Mouse (Mus musculus): ENCODE measurements around the gene Nampt. TPM values are rescaled to one million over a fixed set of nuclear protein-coding genes. Genes with fewer than 3 reads are reported as not detected.
A peak's percentile ranks its signal among the peaks of the same experiment; 100 is the strongest.

The Nampt gene
- polyA plus RNA-seq, 1 experiment from 2014 or later, result 32.3 TPM

DNA sequence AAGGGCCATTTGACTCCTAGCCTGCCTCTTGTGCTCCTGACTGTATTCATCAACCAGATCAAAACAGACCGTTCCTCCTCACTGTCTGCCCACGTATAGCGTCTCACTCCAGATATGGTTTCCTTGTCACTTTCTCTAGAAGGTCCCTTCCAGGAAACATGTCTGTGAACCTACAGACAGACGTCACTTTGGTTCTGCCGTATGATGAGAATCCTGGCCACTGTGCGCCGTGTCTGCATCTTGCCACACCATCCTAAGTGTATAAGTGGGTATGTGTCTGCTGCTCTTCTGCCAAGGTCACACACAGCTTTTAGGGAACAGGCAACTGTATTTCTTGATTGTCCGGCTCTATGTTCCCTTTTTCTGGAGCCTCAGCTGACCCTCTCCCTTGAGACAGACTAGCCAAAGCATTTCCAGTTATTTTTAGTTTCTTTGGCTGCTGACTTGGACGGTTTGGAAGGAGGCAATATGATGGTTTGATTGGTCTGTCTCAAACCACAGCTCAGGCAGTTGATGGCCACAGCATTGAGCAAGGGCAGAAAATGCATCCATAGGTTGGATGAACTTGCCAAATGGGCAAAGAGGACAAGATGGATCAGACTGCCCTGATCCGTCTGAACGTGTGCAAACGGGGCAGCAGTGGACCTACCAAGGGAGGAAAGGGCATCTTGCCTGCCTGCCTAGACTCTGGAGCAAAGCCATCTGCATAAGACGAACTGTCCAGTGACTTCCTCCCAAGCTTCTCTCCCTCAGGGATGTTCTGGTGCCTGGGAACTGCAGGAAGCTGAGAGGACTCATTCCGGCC, 37.6 kb downstream of the Nampt start:
- no peak overlapping the region for H3K4me2 ChIP-seq (ENCODE audit: low read length)
- H3K4me3 ChIP-seq (ENCODE audit: low read length), result no peak overlapping the region
- H3K9me3 ChIP-seq (ENCODE audit: control insufficient read depth, low read length), result no peaks in the 10 kb centered on the region
- no peak for ATAC-seq
- no peaks in the 10 kb centered on the region for H3K4me1 ChIP-seq (ENCODE audit: control insufficient read depth, insufficient read depth, low read depth, low read length)
- no peaks in the 10 kb centered on the region for H3K27me3 ChIP-seq (replicated peaks; ENCODE audit: control insufficient read depth, insufficient read depth, low read length)
- H3K9ac ChIP-seq (ENCODE audit: low read depth, low read length), result no peak overlapping the region
- peaks cover 3% of the 10 kb centered on the region; the same call in 1 of the 2 replicates for H3K36me3 ChIP-seq (ENCODE audit: control insufficient read depth, insufficient read depth, low read length)
- WGBS, result 86% methylated on average over 14 of the region's 14 CpGs
- no peak overlapping the region for H3K27ac ChIP-seq (ENCODE audit: low read depth, low read length)

DNA sequence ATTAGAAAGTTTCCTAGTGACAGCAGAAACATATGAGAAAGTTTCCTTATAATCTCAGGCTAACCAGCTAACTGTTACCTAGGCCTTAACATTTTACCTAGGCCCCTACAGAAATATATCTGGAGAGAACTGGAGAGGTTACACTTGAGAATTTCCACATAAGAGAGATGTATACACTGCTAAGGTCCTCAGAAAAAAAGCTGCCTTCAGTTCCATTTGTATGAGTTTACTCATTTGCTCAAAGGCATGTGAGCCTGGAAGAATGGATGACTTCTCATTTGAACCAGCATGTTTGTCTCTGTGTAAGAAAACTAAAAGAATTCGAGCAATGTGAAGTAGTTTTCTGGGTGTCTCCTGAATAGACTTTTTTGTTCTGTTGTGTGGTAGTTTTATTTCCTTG, 39.1 kb downstream of the Nampt start:
- WGBS, result 75% methylated on average over 1 of the region's 1 CpGs
- Histone ChIP-seq H3K4me2 (ENCODE audit: low read length) (no peak overlapping the region), H3K9me3 (ENCODE audit: control insufficient read depth, low read length) (no peaks in the 10 kb centered on the region), H3K27ac (ENCODE audit: low read depth, low read length) (no peak overlapping the region), H3K36me3 (ENCODE audit: control insufficient read depth, insufficient read depth, low read length) (peaks cover under 1% of the 10 kb centered on the region; the same call in 1 of the 2 replicates), H3K4me3 (ENCODE audit: low read length) (no peak overlapping the region), H3K27me3 (replicated peaks; ENCODE audit: control insufficient read depth, insufficient read depth, low read length) (no peaks in the 10 kb centered on the region), H3K9ac (ENCODE audit: low read depth, low read length) (no peak overlapping the region), H3K4me1 (ENCODE audit: control insufficient read depth, insufficient read depth, low read depth, low read length) (no peaks in the 10 kb centered on the region)
- no peak for ATAC-seq

- no peak overlapping the region for H3K4me2 ChIP-seq (ENCODE audit: low read length)
- WGBS, result 91% methylated on average over 5 of the region's 5 CpGs
- no peak overlapping the region for H3K4me3 ChIP-seq (ENCODE audit: low read length)
- no peaks in the 10 kb centered on the region for H3K36me3 ChIP-seq (ENCODE audit: control insufficient read depth, insufficient read depth, low read length)
- H3K27me3 ChIP-seq (replicated peaks; ENCODE audit: control insufficient read depth, insufficient read depth, low read length), result no peaks in the 10 kb centered on the region
- H3K27ac ChIP-seq (ENCODE audit: low read depth, low read length), result no peak overlapping the region
- no peak for ATAC-seq
- H3K9ac ChIP-seq (ENCODE audit: low read depth, low read length), result no peak overlapping the region
- no peaks in the 10 kb centered on the region for H3K9me3 ChIP-seq (ENCODE audit: control insufficient read depth, low read length)
- H3K4me1 ChIP-seq (ENCODE audit: control insufficient read depth, insufficient read depth, low read depth, low read length), result no peaks in the 10 kb centered on the region
These were observed 41.5 kb downstream of the Nampt start for GRCm38 (mm10) chr12:32860820-32861219.

DNA sequence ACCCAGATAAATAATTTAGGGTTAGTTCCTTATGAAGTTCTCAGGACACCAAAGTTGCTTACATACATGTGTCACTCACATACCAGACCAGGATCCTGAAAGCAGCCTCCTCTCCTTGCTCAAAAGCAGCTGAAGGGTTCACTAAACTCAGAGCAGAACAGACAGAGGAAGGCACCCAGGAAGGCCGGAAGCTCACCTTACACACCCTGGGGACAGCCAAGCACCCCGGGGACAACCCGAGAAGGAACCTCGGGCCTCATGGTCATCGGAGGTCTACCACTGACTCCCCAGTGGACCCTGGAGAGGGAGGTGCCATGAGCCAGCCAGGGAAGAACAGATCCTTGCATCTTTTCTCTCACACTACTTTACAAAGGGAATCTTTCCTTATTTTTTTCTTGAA, 51.5 kb downstream of the Nampt start:
- Histone ChIP-seq H3K4me3 (ENCODE audit: low read length) (no peak overlapping the region), H3K36me3 (ENCODE audit: control insufficient read depth, insufficient read depth, low read length) (no peaks in the 10 kb centered on the region), H3K27me3 (replicated peaks; ENCODE audit: control insufficient read depth, insufficient read depth, low read length) (no peaks in the 10 kb centered on the region), H3K4me2 (ENCODE audit: low read length) (no peak overlapping the region), H3K9me3 (ENCODE audit: control insufficient read depth, low read length) (no peaks in the 10 kb centered on the region), H3K27ac (ENCODE audit: low read depth, low read length) (no peak overlapping the region), H3K9ac (ENCODE audit: low read depth, low read length) (no peak overlapping the region), H3K4me1 (ENCODE audit: control insufficient read depth, insufficient read depth, low read depth, low read length) (no peaks in the 10 kb centered on the region)
- ATAC-seq, result no peak
- 91% methylated on average over 5 of the region's 5 CpGs for WGBS

DNA sequence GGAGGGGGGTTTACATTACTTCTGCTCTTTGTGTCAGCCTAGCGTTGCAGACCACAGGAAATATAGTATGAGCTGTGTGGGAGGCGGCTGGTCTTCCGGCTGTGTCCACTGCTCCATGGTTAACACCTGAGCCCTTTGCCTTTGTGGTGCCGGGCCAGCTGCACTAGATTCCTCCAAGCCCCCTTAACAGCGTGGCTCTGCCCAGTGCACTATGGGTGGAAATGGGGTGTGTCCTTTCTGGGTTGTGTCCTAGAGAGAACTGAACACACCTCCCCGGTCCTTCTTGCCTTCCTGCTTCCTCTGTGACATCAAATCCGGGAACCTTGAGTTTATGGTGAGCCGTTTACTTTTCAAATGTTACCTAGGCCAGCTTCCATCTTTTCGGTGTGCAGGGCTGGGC, 58.2 kb downstream of the Nampt start:
- Histone ChIP-seq H3K4me1 (ENCODE audit: control insufficient read depth, insufficient read depth, low read depth, low read length) (no peaks in the 10 kb centered on the region; the same call in 1 of the 2 replicates), H3K9me3 (ENCODE audit: control insufficient read depth, low read length) (no peaks in the 10 kb centered on the region), H3K27ac (ENCODE audit: low read depth, low read length) (peak overlapping the region; percentile 13; the same call in 1 of the 2 replicates), H3K4me2 (ENCODE audit: low read length) (no peak overlapping the region), H3K4me3 (ENCODE audit: low read length) (no peak overlapping the region), H3K9ac (ENCODE audit: low read depth, low read length) (no peak overlapping the region), H3K36me3 (ENCODE audit: control insufficient read depth, insufficient read depth, low read length) (no peaks in the 10 kb centered on the region), H3K27me3 (replicated peaks; ENCODE audit: control insufficient read depth, insufficient read depth, low read length) (no peaks in the 10 kb centered on the region)
- WGBS, result 79% methylated on average over 9 of the region's 9 CpGs
- peak; percentile 48 for ATAC-seq

- WGBS, result 39% methylated on average over 11 of the region's 11 CpGs
- H3K36me3 ChIP-seq (ENCODE audit: control insufficient read depth, insufficient read depth, low read length), result no peaks in the 10 kb centered on the region
- no peak overlapping the region for H3K4me2 ChIP-seq (ENCODE audit: low read length)
- H3K4me1 ChIP-seq (ENCODE audit: control insufficient read depth, insufficient read depth, low read depth, low read length), result no peaks in the 10 kb centered on the region; the same call in 1 of the 2 replicates
- H3K9ac ChIP-seq (ENCODE audit: low read depth, low read length), result no peak overlapping the region
- no peak overlapping the region; the same call in 1 of the 2 replicates for H3K27ac ChIP-seq (ENCODE audit: low read depth, low read length)
- H3K9me3 ChIP-seq (ENCODE audit: control insufficient read depth, low read length), result no peaks in the 10 kb centered on the region
- no peak overlapping the region for H3K4me3 ChIP-seq (ENCODE audit: low read length)
- peak; percentile 96 for ATAC-seq
- no peaks in the 10 kb centered on the region for H3K27me3 ChIP-seq (replicated peaks; ENCODE audit: control insufficient read depth, insufficient read depth, low read length)
These were observed 58.7 kb downstream of the Nampt start for GRCm38 (mm10) chr12:32877964-32878571.

- Histone ChIP-seq H3K27me3 (replicated peaks; ENCODE audit: control insufficient read depth, insufficient read depth, low read length) (no peaks in the 10 kb centered on the region), H3K4me2 (ENCODE audit: low read length) (no peak overlapping the region), H3K9me3 (ENCODE audit: control insufficient read depth, low read length) (no peaks in the 10 kb centered on the region), H3K27ac (ENCODE audit: low read depth, low read length) (no peak overlapping the region), H3K4me1 (ENCODE audit: control insufficient read depth, insufficient read depth, low read depth, low read length) (no peaks in the 10 kb centered on the region; the same call in 1 of the 2 replicates), H3K9ac (ENCODE audit: low read depth, low read length) (no peak overlapping the region), H3K36me3 (ENCODE audit: control insufficient read depth, insufficient read depth, low read length) (no peaks in the 10 kb centered on the region), H3K4me3 (ENCODE audit: low read length) (no peak overlapping the region)
- ATAC-seq, result no peak
- 90% methylated on average over 3 of the region's 3 CpGs for WGBS
These were observed 60.0 kb downstream of the Nampt start for GRCm38 (mm10) chr12:32879371-32879770.

GRCm38 (mm10) chr12:32884356-32884755, 65.0 kb downstream of the Nampt start:
- ATAC-seq, result no peak
- Histone ChIP-seq H3K4me3 (ENCODE audit: low read length) (no peak overlapping the region), H3K27me3 (replicated peaks; ENCODE audit: control insufficient read depth, insufficient read depth, low read length) (no peaks in the 10 kb centered on the region), H3K27ac (ENCODE audit: low read depth, low read length) (no peak overlapping the region), H3K4me1 (ENCODE audit: control insufficient read depth, insufficient read depth, low read depth, low read length) (no peaks in the 10 kb centered on the region), H3K36me3 (ENCODE audit: control insufficient read depth, insufficient read depth, low read length) (no peaks in the 10 kb centered on the region), H3K9ac (ENCODE audit: low read depth, low read length) (no peak overlapping the region), H3K4me2 (ENCODE audit: low read length) (no peak overlapping the region), H3K9me3 (ENCODE audit: control insufficient read depth, low read length) (no peaks in the 10 kb centered on the region)
- 68% methylated on average over 9 of the region's 9 CpGs for WGBS

DNA sequence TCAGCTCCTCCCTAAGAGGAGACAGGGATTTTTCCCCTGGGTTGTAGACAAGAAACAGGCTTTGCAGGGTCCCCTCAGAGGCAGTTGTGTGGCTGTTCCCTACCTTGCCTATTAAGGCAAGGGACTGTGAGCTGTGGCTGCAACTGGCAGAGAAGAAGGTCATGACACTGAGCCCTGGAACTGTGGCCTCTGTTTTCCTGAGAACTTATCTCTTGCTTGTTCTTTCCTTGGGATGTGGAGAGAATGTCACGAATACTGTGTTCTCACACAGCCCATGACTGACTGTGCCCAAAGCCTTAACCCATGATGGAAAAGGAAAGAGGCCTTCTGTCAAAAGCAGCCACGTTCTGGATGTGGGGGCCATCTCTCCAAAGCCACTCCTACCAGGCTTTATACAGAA, 65.7 kb downstream of the Nampt start:
- Histone ChIP-seq H3K4me2 (ENCODE audit: low read length) (no peak overlapping the region), H3K27me3 (replicated peaks; ENCODE audit: control insufficient read depth, insufficient read depth, low read length) (no peaks in the 10 kb centered on the region), H3K9me3 (ENCODE audit: control insufficient read depth, low read length) (no peaks in the 10 kb centered on the region), H3K9ac (ENCODE audit: low read depth, low read length) (no peak overlapping the region), H3K27ac (ENCODE audit: low read depth, low read length) (no peak overlapping the region), H3K4me3 (ENCODE audit: low read length) (no peak overlapping the region), H3K36me3 (ENCODE audit: control insufficient read depth, insufficient read depth, low read length) (no peaks in the 10 kb centered on the region), H3K4me1 (ENCODE audit: control insufficient read depth, insufficient read depth, low read depth, low read length) (no peaks in the 10 kb centered on the region)
- 76% methylated on average over 2 of the region's 2 CpGs for WGBS
- no peak for ATAC-seq

Measured in hindbrain, embryonic 16.5 days (tissue).